Mouse (Mus musculus) cerebellum, adult 2 months (tissue): Measurements from ENCODE around the gene 4930539E08Rik.

Source experiments
- CTCF ChIP-seq: fragments of 200-500 bp; IDR thresholded peaks from 2 replicates; pipeline ENCODE4 v1.5.1; 2011; ENCODE audit warnings: low read depth, mild to moderate bottlenecking, control low read depth, low read length, moderate library complexity, borderline replicate concordance; ENCODE audit not compliant: insufficient read depth
- POLR2A ChIP-seq: fragments of 200-500 bp; IDR thresholded peaks from 2 replicates; pipeline ENCODE4 v1.6.1; 2011; ENCODE audit warnings: low read length, control low read depth, borderline replicate concordance; ENCODE audit not compliant: insufficient read depth

GRCm38 (mm10) chr17:28883941-28884516 is 31.1 kb downstream of the 4930539E08Rik start:
- TF ChIP-seq CTCF = no peak
- TF ChIP-seq POLR2A = no peak
